Mouse (Mus musculus): ENCODE data around the gene Cd44. TPM values are rescaled to one million over a fixed set of nuclear protein-coding genes. Genes with fewer than 3 reads are reported as not detected.

The Cd44 gene
- total and polyA plus RNA-seq, 3 experiments = 102 to 153 (median 112) TPM

DNA sequence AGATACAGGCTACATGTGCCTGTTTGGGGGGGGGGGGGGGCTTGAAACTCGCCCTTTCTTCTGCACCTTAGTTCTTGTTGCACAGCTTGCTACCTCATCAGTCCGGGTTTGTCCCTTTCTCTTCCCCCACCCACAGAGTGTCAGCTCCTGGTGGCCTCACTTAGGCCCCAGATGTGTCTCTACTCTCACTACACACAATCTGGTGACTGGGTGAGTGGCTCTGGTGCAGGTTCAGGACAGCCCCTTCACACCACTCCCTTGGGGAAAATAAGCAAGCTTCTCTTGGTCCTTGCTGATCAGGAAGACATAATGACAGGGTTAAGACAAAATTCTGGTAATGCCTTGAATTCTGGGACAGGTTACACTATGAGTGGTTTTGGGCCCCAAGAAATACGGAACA lies 11.0 kb upstream of the Cd44 start (continued):
- peak; percentile 89 for TF ChIP-seq BHLHE40 (IDR thresholded peaks at IDR 0.05; ENCODE audit: low read depth, low read length)
- TF ChIP-seq SMC3 (IDR thresholded peaks at IDR 0.05; ENCODE audit: low read depth, low read length) = peak; percentile 40
- no peak for TF ChIP-seq USF1 (IDR thresholded peaks at IDR 0.05; ENCODE audit: low read depth, low read length)
- no peak for TF ChIP-seq E2F4 (IDR thresholded peaks at IDR 0.05; ENCODE audit: insufficient replicate concordance, low read depth, low read length)
- TF ChIP-seq MXI1 (IDR thresholded peaks at IDR 0.05; ENCODE audit: low read depth, low read length) = peak; percentile 64; the same call in 1 of the 2 replicates
- peak; percentile 40 for TF ChIP-seq JUN (IDR thresholded peaks at IDR 0.05; ENCODE audit: insufficient read depth, low read depth, low read length)
- peak; percentile 94 for TF ChIP-seq TCF12 (IDR thresholded peaks at IDR 0.05; ENCODE audit: low read depth, low read length)
- peak; percentile 92 for TF ChIP-seq EP300 (IDR thresholded peaks at IDR 0.05; ENCODE audit: low read length)
- no peak for TF ChIP-seq UBTF (IDR thresholded peaks at IDR 0.05; ENCODE audit: low read depth, low read length)
- peak; percentile 73; the same call in 1 of the 2 replicates for TF ChIP-seq TBP (conservative IDR thresholded peaks at IDR 0.05; ENCODE audit: low read depth, low read length)

DNA sequence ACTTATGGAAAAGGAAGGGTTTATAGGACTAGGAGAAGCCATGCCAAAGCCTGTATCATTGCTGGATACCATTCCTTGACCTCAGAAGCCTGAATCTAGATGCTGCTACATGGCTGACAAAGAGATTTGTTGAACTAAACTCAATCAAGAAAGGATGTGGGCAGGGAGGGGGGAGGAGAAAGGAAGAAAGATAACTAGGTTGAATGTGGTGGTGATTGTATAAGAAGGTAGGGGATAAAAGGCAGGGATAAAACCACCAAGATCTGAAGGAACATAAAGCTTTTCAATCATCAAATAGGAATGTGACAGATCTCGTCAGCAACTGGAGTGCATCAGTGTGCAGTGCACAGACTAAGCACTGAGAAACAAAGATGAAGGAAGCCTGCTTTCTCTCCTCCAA lies 7.9 kb upstream of the Cd44 start:
- H3K4me3 ChIP-seq (replicated peaks in 1 of 3; ENCODE audit: low read depth in 2 of 3, low read length in 2 of 3, poor library complexity in 1 of 3) = no peak overlapping the region
- TF ChIP-seq TBP (conservative IDR thresholded peaks at IDR 0.05; ENCODE audit: low read depth, low read length) (no peak), UBTF (IDR thresholded peaks at IDR 0.05; ENCODE audit: low read depth, low read length) (no peak), CTCF (conservative IDR thresholded peaks at IDR 0.05 in 1 of 2, IDR thresholded peaks at IDR 0.05 in 1 of 2; ENCODE audit: low read depth in 2 of 2, low read length in 2 of 2) (no peak), MAFK (IDR thresholded peaks at IDR 0.05; ENCODE audit: insufficient replicate concordance, low read length) (no peak)
- H3K27ac ChIP-seq (ENCODE audit: insufficient read depth, low read depth) = no peak overlapping the region
- H3K9ac ChIP-seq (ENCODE audit: insufficient read depth, low read depth) = no peak overlapping the region
- no peaks in the 10 kb centered on the region for H3K79me2 ChIP-seq (replicated peaks; ENCODE audit: control insufficient read depth, extremely low read depth, insufficient read depth, poor library complexity, severe bottlenecking)
- no peak for DNase-seq (ENCODE audit: extremely low read depth)
- in situ Hi-C loops (cut with MboI; ENCODE audit: low pct_ligation_motif_present, low pct_unique_long_range_greater_than_20kb, low sequenced_read_pairs) = no loop called here
- no peak overlapping the region for H3K4me2 ChIP-seq (ENCODE audit: insufficient read depth, low read depth, poor library complexity, severe bottlenecking)
- H3K27me3 ChIP-seq (replicated peaks) = no peaks in the 10 kb centered on the region
- H3K9me3 ChIP-seq (replicated peaks; ENCODE audit: low read length) = peaks cover 4% of the 10 kb centered on the region
- H3K4me1 ChIP-seq (ENCODE audit: control insufficient read depth in 1 of 2, insufficient read depth in 2 of 2) = peaks cover 25 to 56% of the 10 kb centered on the region in 2 experiments
- no peaks in the 10 kb centered on the region for H3K36me3 ChIP-seq (replicated peaks in 1 of 2; ENCODE audit: control insufficient read depth in 1 of 2, insufficient read depth in 1 of 2, low read length in 1 of 2)
- dilution Hi-C loops (cut with MboI; ENCODE audit: extremely low pct_ligation_motif_present, extremely low pct_unique_long_range_greater_than_20kb, low sequenced_read_pairs) = no loop called here

- TF ChIP-seq RCOR1 (conservative IDR thresholded peaks at IDR 0.05; ENCODE audit: low read depth, low read length) = no peak
- Histone ChIP-seq H3K4me2 (ENCODE audit: insufficient read depth, low read depth, poor library complexity, severe bottlenecking) (no peak overlapping the region), H3K9ac (ENCODE audit: insufficient read depth, low read depth) (no peak overlapping the region), H3K4me3 (replicated peaks in 1 of 3; ENCODE audit: low read depth in 2 of 3, low read length in 2 of 3, poor library complexity in 1 of 3) (no peak overlapping the region), H3K4me1 (ENCODE audit: control insufficient read depth in 1 of 2, insufficient read depth in 2 of 2) (peaks cover 4 to 33% of the 10 kb centered on the region in 2 experiments; a peak in 3 of 4 replicates), H3K27me3 (replicated peaks) (no peaks in the 10 kb centered on the region), H3K36me3 (replicated peaks in 1 of 2; ENCODE audit: control insufficient read depth in 1 of 2, insufficient read depth in 1 of 2, low read length in 1 of 2) (no peaks in the 10 kb centered on the region), H3K9me3 (replicated peaks; ENCODE audit: low read length) (peaks cover 4% of the 10 kb centered on the region), H3K27ac (ENCODE audit: insufficient read depth, low read depth) (no peak overlapping the region), H3K79me2 (replicated peaks; ENCODE audit: control insufficient read depth, extremely low read depth, insufficient read depth, poor library complexity, severe bottlenecking) (peaks cover 7% of the 10 kb centered on the region)
- in situ Hi-C loops (cut with MboI; ENCODE audit: low pct_ligation_motif_present, low pct_unique_long_range_greater_than_20kb, low sequenced_read_pairs) = no loop called here
- DNase-seq (ENCODE audit: extremely low read depth) = no peak
- dilution Hi-C loops (cut with MboI; ENCODE audit: extremely low pct_ligation_motif_present, extremely low pct_unique_long_range_greater_than_20kb, low sequenced_read_pairs) = no loop called here
These were observed 4.1 kb upstream of the Cd44 start for GRCm38 (mm10) chr2:102905604-102906003.

All from CH12.LX (cell line).